ENCODE assay signal across 8 mouse cellular contexts in genomic region chr3:40540567-40541554, GRCm38 (mm10). TPM values are rescaled to one million over a fixed set of nuclear protein-coding genes. Genes with fewer than 3 reads are reported as not detected.
DNase-seq lines count a peak whose midpoint lies in the region; ATAC-seq lines count a peak whose summit lies in the region.

No protein-coding gene starts in this region.

- H3K9ac ChIP-seq in heart, embryonic 14.5 days (ENCODE audit: low read length), result peak overlapping the region; percentile 83
- peak overlapping the region; percentile 76 for H3K9ac ChIP-seq in liver, embryonic 12.5 days

- peak; percentile 66 for DNase-seq in c-Kit-negative CD71-positive TER-119-positive erythroid progenitor cells, embryonic 14.5 days (ENCODE audit: low read depth, low spot score)
- peak; percentile 57 for DNase-seq in fibroblast of lung, adult 2 months (ENCODE audit: low read depth)
- peak; percentile 93 for DNase-seq in kidney, postnatal 14 days
- peak; percentile 94 for DNase-seq in naive thymus-derived CD4-positive, alpha-beta T cell, adult 2 months (ENCODE audit: low read depth)
- peak; percentile 91 for DNase-seq in splenic B cell, adult 2 months (ENCODE audit: low read depth, low spot score)

- peaks cover 0 to 3% of the 10 kb centered on the region in 2 experiments; a peak in 1 of 4 replicates for H3K4me1 ChIP-seq in heart, embryonic 14.5 days (ENCODE audit: control insufficient read depth in 2 of 2, insufficient read depth in 2 of 2, low read length in 2 of 2)
- 0 out of 2 replicates have a peak, but pooled peaks cover 3% of the 10 kb centered on the region for H3K4me1 ChIP-seq in liver, embryonic 12.5 days

- peak; percentile 99 for ATAC-seq in CD4-positive, CD25-positive, alpha-beta regulatory T cell, adult 4 months
- ATAC-seq in heart, embryonic 14.5 days (ENCODE audit: insufficient number of reproducible peaks, insufficient read depth, low FRiP score, low read depth), result peak; percentile 91
- ATAC-seq in liver, embryonic 12.5 days, result peak; percentile 87

- H3K4me3 ChIP-seq in heart, embryonic 14.5 days (ENCODE audit: control insufficient read depth in 1 of 2, insufficient read depth in 1 of 2, low read depth in 1 of 2, low read length in 2 of 2), result peak overlapping the region; percentile 68 to 92
- H3K4me3 ChIP-seq in liver, embryonic 12.5 days, result peak overlapping the region; percentile 85

- no peaks in the 10 kb centered on the region for H3K9me3 ChIP-seq in heart, embryonic 14.5 days (ENCODE audit: control insufficient read depth, low read length)
- H3K9me3 ChIP-seq in liver, embryonic 12.5 days (replicated peaks), result no peaks in the 10 kb centered on the region

- WGBS in heart, embryonic 14.5 days, result 4% methylated on average over 43 of the region's 45 CpGs
- 4% methylated on average over 45 of the region's 45 CpGs for WGBS in liver, embryonic 12.5 days (ENCODE audit: insufficient replicate concordance)

- H3K4me2 ChIP-seq in heart, embryonic 14.5 days (ENCODE audit: low read length), result peak overlapping the region; percentile 80
- peak overlapping the region; percentile 85 for H3K4me2 ChIP-seq in liver, embryonic 12.5 days

- no peak overlapping the region for H3K27ac ChIP-seq in heart, embryonic 14.5 days (replicated peaks in 1 of 2; ENCODE audit: control insufficient read depth in 1 of 2, insufficient read depth in 1 of 2, low read depth in 2 of 2, low read length in 2 of 2)
- no peak overlapping the region for H3K27ac ChIP-seq in liver, embryonic 12.5 days

- no peaks in the 10 kb centered on the region for H3K36me3 ChIP-seq in heart, embryonic 14.5 days (ENCODE audit: control insufficient read depth, insufficient read depth, low read length)
- no peaks in the 10 kb centered on the region for H3K36me3 ChIP-seq in liver, embryonic 12.5 days
- H3K36me3 ChIP-seq in splenic B cell, adult 2 months (ENCODE audit: control insufficient read depth, insufficient read depth, low read length, poor library complexity, severe bottlenecking), result no peaks in the 10 kb centered on the region

- no peaks in the 10 kb centered on the region for H3K27me3 ChIP-seq in heart, embryonic 14.5 days (ENCODE audit: control insufficient read depth, insufficient read depth, low read length)
- H3K27me3 ChIP-seq in liver, embryonic 12.5 days (replicated peaks), result no peaks in the 10 kb centered on the region; the same call in 1 of the 2 replicates
- H3K27me3 ChIP-seq in splenic B cell, adult 2 months (ENCODE audit: control insufficient read depth, insufficient read depth, low read length, poor library complexity, severe bottlenecking), result no peaks in the 10 kb centered on the region

RNA-seq across cellular contexts. Expression of gene Intu, which starts 9.8 kb away (rescaled TPM):
- under 1 TPM; 0.17 to 0.33 TPM for polyA plus RNA-seq in CD4-positive, CD25-positive, alpha-beta regulatory T cell, adult 4 months (2017; shearing (Covaris generic))
- 3.3 and 4.1 TPM in 2 replicates for polyA plus RNA-seq in heart, embryonic 14.5 days (2014; fragmentation: Nextera tagmentation; extraction: Ambion mirVana)
- 1.2 and 2.0 TPM in 2 replicates for polyA plus RNA-seq in liver, embryonic 12.5 days (2016; fragmentation: Nextera tagmentation; extraction: Ambion mirVana)
